Comparison of ENCODE assay signal across 24 mouse cellular contexts in the genomic region with DNA sequence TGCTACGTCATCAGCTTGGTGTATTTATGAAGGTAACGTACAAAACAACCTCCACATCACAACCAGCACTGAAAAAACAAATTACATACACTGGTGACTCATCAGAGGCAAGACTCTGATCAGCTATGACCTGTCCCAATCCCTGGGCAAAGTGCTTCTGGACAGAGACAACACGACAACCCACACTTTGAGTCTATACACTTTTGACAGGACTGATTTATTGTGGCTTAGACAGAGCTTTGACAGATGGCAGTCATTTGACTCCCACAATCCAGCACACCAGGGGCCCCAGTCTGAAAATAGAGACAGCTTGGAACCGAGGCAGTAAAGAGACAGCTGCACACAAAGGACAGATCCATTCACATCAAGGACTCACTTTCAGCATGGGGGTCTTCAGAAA. TPM values are rescaled to one million over a fixed set of nuclear protein-coding genes. Genes with fewer than 3 reads are reported as not detected.
DNase-seq lines count a peak whose midpoint lies in the region; ATAC-seq and TF ChIP-seq lines count a peak whose summit lies in the region.
"Had no signal": no experiment of that assay in that cellular context is flagged by ENCODE, and none has a peak within 500 bp of the region (broad histone marks: within the 10 kb centered on the region; RNA-seq: fewer than 3 reads in every experiment).

No protein-coding gene starts in this region.

- H3K9me3 ChIP-seq in heart, embryonic 11.5 days (replicated peaks; ENCODE audit: control insufficient read depth, low read length) = 0 out of 2 replicates have a peak, but pooled peaks cover 2% of the 10 kb centered on the region
- H3K9me3 ChIP-seq in midbrain, embryonic 13.5 days = no peaks in the 10 kb centered on the region
- no peaks in the 10 kb centered on the region for H3K9me3 ChIP-seq in midbrain, embryonic 15.5 days
- H3K9me3 ChIP-seq in intestine, embryonic 15.5 days = no peaks in the 10 kb centered on the region
- H3K9me3 ChIP-seq in stomach, postnatal 0 days (ENCODE audit: control insufficient read depth, low read length) = no peaks in the 10 kb centered on the region
- H3K9me3 ChIP-seq: embryonic facial prominence, embryonic 15.5 days; forebrain, embryonic 10.5 days; heart, embryonic 10.5 days; liver, embryonic 13.5 days; midbrain, embryonic 12.5 days had no signal

- no peak for DNase-seq in heart, adult 18-20 months
- peak; percentile 70 for DNase-seq in skeletal muscle tissue, adult 2 months (ENCODE audit: low read depth, low spot score)
- DNase-seq in stomach, postnatal 0 days (ENCODE audit: low spot score) = no peak
- DNase-seq: adrenal gland, adult 2 months; cerebellum, adult 2 months; gastrocnemius, postnatal 14 days; heart, postnatal 10 days; kidney, adult 11 months; left cerebral cortex, postnatal 4 days; liver, embryonic 13.5 days; thymus, postnatal 14 days had no signal

- H3K4me3 ChIP-seq in heart, embryonic 11.5 days (ENCODE audit: low read depth, low read length) = no peak overlapping the region
- no peak overlapping the region for H3K4me3 ChIP-seq in midbrain, embryonic 13.5 days (replicated peaks)
- H3K4me3 ChIP-seq in midbrain, embryonic 15.5 days = no peak overlapping the region
- H3K4me3 ChIP-seq in intestine, embryonic 15.5 days (replicated peaks) = no peak overlapping the region
- no peak overlapping the region for H3K4me3 ChIP-seq in stomach, postnatal 0 days (ENCODE audit: low read depth, low read length)
- H3K4me3 ChIP-seq: embryonic facial prominence, embryonic 15.5 days; forebrain, embryonic 10.5 days; heart, embryonic 10.5 days; left cerebral cortex, adult 2 months; liver, embryonic 13.5 days; midbrain, embryonic 12.5 days had no signal

- no peaks in the 10 kb centered on the region for H3K27me3 ChIP-seq in heart, embryonic 11.5 days (ENCODE audit: control insufficient read depth, insufficient read depth, low read length)
- no peaks in the 10 kb centered on the region for H3K27me3 ChIP-seq in midbrain, embryonic 13.5 days
- H3K27me3 ChIP-seq in midbrain, embryonic 15.5 days (replicated peaks) = no peaks in the 10 kb centered on the region
- no peaks in the 10 kb centered on the region for H3K27me3 ChIP-seq in intestine, embryonic 15.5 days (replicated peaks)
- no peaks in the 10 kb centered on the region for H3K27me3 ChIP-seq in stomach, postnatal 0 days (ENCODE audit: control insufficient read depth, insufficient read depth, low read length)
- H3K27me3 ChIP-seq: embryonic facial prominence, embryonic 15.5 days; liver, embryonic 13.5 days; midbrain, embryonic 12.5 days had no signal

- 0 out of 2 replicates have a peak overlapping the region, but pooled peaks have one; percentile 22 for H3K9ac ChIP-seq in heart, embryonic 11.5 days (ENCODE audit: low read depth, low read length)
- 0 out of 2 replicates have a peak overlapping the region, but pooled peaks have one; percentile 10 for H3K9ac ChIP-seq in midbrain, embryonic 13.5 days (replicated peaks)
- no peak overlapping the region for H3K9ac ChIP-seq in midbrain, embryonic 15.5 days
- H3K9ac ChIP-seq in intestine, embryonic 15.5 days = no peak overlapping the region
- H3K9ac ChIP-seq in stomach, postnatal 0 days (ENCODE audit: low read length) = no peak overlapping the region
- H3K9ac ChIP-seq: embryonic facial prominence, embryonic 15.5 days; hindbrain, embryonic 14.5 days; liver, embryonic 13.5 days; midbrain, embryonic 12.5 days had no signal

- H3K4me1 ChIP-seq in heart, embryonic 11.5 days (ENCODE audit: control insufficient read depth, insufficient read depth, low read length) = peaks cover 3% of the 10 kb centered on the region; the same call in 1 of the 2 replicates
- H3K4me1 ChIP-seq in midbrain, embryonic 13.5 days (replicated peaks) = 0 out of 2 replicates have a peak, but pooled peaks cover 4% of the 10 kb centered on the region
- H3K4me1 ChIP-seq in midbrain, embryonic 15.5 days = no peaks in the 10 kb centered on the region
- H3K4me1 ChIP-seq in intestine, embryonic 15.5 days (replicated peaks) = 0 out of 2 replicates have a peak, but pooled peaks cover 4% of the 10 kb centered on the region
- H3K4me1 ChIP-seq in stomach, postnatal 0 days (replicated peaks; ENCODE audit: control insufficient read depth, insufficient read depth) = no peaks in the 10 kb centered on the region
- H3K4me1 ChIP-seq: midbrain, embryonic 12.5 days had no signal

- H3K27ac ChIP-seq in heart, embryonic 11.5 days (ENCODE audit: low read depth, low read length) = 0 out of 2 replicates have a peak overlapping the region, but pooled peaks have one; percentile 29
- H3K27ac ChIP-seq in midbrain, embryonic 13.5 days = no peak overlapping the region
- H3K27ac ChIP-seq in midbrain, embryonic 15.5 days = no peak overlapping the region
- no peak overlapping the region for H3K27ac ChIP-seq in intestine, embryonic 15.5 days
- H3K27ac ChIP-seq in stomach, postnatal 0 days (replicated peaks) = no peak overlapping the region
- H3K27ac ChIP-seq: embryonic facial prominence, embryonic 15.5 days; forebrain, embryonic 10.5 days; heart, embryonic 10.5 days; hindbrain, embryonic 14.5 days; kidney, postnatal 0 days; left cerebral cortex, adult 2 months; liver, embryonic 13.5 days; midbrain, embryonic 12.5 days had no signal

- no peak for TF ChIP-seq EP300 in stomach, postnatal 0 days (optimal IDR thresholded peaks at IDR 0.05)

- no peak overlapping the region for H3K4me2 ChIP-seq in heart, embryonic 11.5 days
- no peak overlapping the region for H3K4me2 ChIP-seq in midbrain, embryonic 13.5 days (replicated peaks)
- no peak overlapping the region for H3K4me2 ChIP-seq in midbrain, embryonic 15.5 days
- H3K4me2 ChIP-seq in intestine, embryonic 15.5 days (replicated peaks) = no peak overlapping the region
- H3K4me2 ChIP-seq in stomach, postnatal 0 days (replicated peaks; ENCODE audit: low read depth) = no peak overlapping the region
- H3K4me2 ChIP-seq: embryonic facial prominence, embryonic 15.5 days; hindbrain, embryonic 14.5 days; liver, embryonic 13.5 days; midbrain, embryonic 12.5 days had no signal

- no peak for TF ChIP-seq CTCF in stomach, postnatal 0 days (IDR thresholded peaks at IDR 0.05; ENCODE audit: low read depth)

- ATAC-seq in heart, embryonic 11.5 days (replicated peaks; ENCODE audit: insufficient number of reproducible peaks, low FRiP score, low TSS enrichment) = no peak
- ATAC-seq in midbrain, embryonic 13.5 days = no peak
- no peak for ATAC-seq in midbrain, embryonic 15.5 days (replicated peaks)
- ATAC-seq in intestine, embryonic 15.5 days = peak; percentile 43; the same call in 1 of the 2 replicates
- no peak for ATAC-seq in stomach, postnatal 0 days (ENCODE audit: low FRiP score, low TSS enrichment)

- no peaks in the 10 kb centered on the region; the same call in 1 of the 2 replicates for H3K36me3 ChIP-seq in heart, embryonic 11.5 days (ENCODE audit: control insufficient read depth, insufficient read depth, low read length)
- peaks cover 51% of the 10 kb centered on the region for H3K36me3 ChIP-seq in midbrain, embryonic 13.5 days
- peaks cover 2% of the 10 kb centered on the region; the same call in 1 of the 2 replicates for H3K36me3 ChIP-seq in midbrain, embryonic 15.5 days (replicated peaks)
- peaks cover 2% of the 10 kb centered on the region; the same call in 1 of the 2 replicates for H3K36me3 ChIP-seq in intestine, embryonic 15.5 days
- H3K36me3 ChIP-seq in stomach, postnatal 0 days (ENCODE audit: control insufficient read depth, insufficient read depth, low read length) = no peaks in the 10 kb centered on the region
- H3K36me3 ChIP-seq: embryonic facial prominence, embryonic 15.5 days; liver, embryonic 13.5 days had no signal

- WGBS in heart, embryonic 11.5 days (ENCODE audit: insufficient replicate concordance) = 52% methylated on average over 4 of the region's 4 CpGs
- WGBS in midbrain, embryonic 13.5 days = 53% methylated on average over 4 of the region's 4 CpGs
- 59% methylated on average over 4 of the region's 4 CpGs for WGBS in midbrain, embryonic 15.5 days
- WGBS in intestine, embryonic 15.5 days = 57% methylated on average over 4 of the region's 4 CpGs
- 58% methylated on average over 4 of the region's 4 CpGs for WGBS in stomach, postnatal 0 days

RNA-seq across cellular contexts. Expression of gene Dusp3, which starts 12.7 kb away (rescaled TPM):
- polyA plus RNA-seq in heart, embryonic 11.5 days (2014; fragmentation: Nextera tagmentation; extraction: Ambion mirVana) = 49.2 and 49.4 TPM in 2 replicates
- total RNA-seq in heart, adult 18-20 months (2021) = 100 to 1,000 TPM; 107 to 117 TPM
- polyA plus RNA-seq in midbrain, embryonic 13.5 days (2015; fragmentation: Nextera tagmentation; extraction: Ambion mirVana) = 11.3 and 11.8 TPM in 2 replicates
- 21.7 and 22.2 TPM in 2 replicates for polyA plus RNA-seq in midbrain, embryonic 15.5 days (2015; fragmentation: Nextera tagmentation; extraction: Ambion mirVana)
- polyA plus RNA-seq in intestine, embryonic 15.5 days (2015; fragmentation: Nextera tagmentation; extraction: Ambion mirVana) = 25.6 and 26.5 TPM in 2 replicates
- 21.7 and 22.8 TPM in 2 replicates for polyA plus RNA-seq in stomach, postnatal 0 days (2015; fragmentation: Nextera tagmentation; extraction: Ambion mirVana)

RNA-seq across cellular contexts. Expression of gene Cfap97d1, which starts 15.4 kb away (rescaled TPM):
- polyA plus RNA-seq in heart, embryonic 11.5 days (2014; fragmentation: Nextera tagmentation; extraction: Ambion mirVana) = not detected in 2 replicates
- not detected for total RNA-seq in heart, adult 18-20 months (2021)
- polyA plus RNA-seq in midbrain, embryonic 13.5 days (2015; fragmentation: Nextera tagmentation; extraction: Ambion mirVana) = not detected in 2 replicates
- not detected in 2 replicates for polyA plus RNA-seq in midbrain, embryonic 15.5 days (2015; fragmentation: Nextera tagmentation; extraction: Ambion mirVana)
- polyA plus RNA-seq in intestine, embryonic 15.5 days (2015; fragmentation: Nextera tagmentation; extraction: Ambion mirVana) = not detected in 2 replicates
- not detected in 2 replicates for polyA plus RNA-seq in stomach, postnatal 0 days (2015; fragmentation: Nextera tagmentation; extraction: Ambion mirVana)
- total RNA-seq: adrenal gland, adult 2 months; gastrocnemius, postnatal 14 days; heart, postnatal 10 days; left cerebral cortex, adult 2 months; left cerebral cortex, postnatal 4 days had no signal
- polyA plus RNA-seq: adrenal gland, adult 2 months; cerebellum, adult 2 months; embryonic facial prominence, embryonic 15.5 days; forebrain, embryonic 10.5 days; heart, embryonic 10.5 days; hindbrain, embryonic 14.5 days; kidney, postnatal 0 days; liver, embryonic 13.5 days; lung, embryonic 16.5 days; midbrain, embryonic 12.5 days; stomach, embryonic 16.5 days had no signal

RNA-seq across cellular contexts. Expression of gene Mpp3, which starts 28.8 kb away (rescaled TPM):
- 2.7 and 3.4 TPM in 2 replicates for polyA plus RNA-seq in heart, embryonic 11.5 days (2014; fragmentation: Nextera tagmentation; extraction: Ambion mirVana)
- 1 to 10 TPM; 1.4 to 1.5 TPM for total RNA-seq in heart, adult 18-20 months (2021)
- polyA plus RNA-seq in midbrain, embryonic 13.5 days (2015; fragmentation: Nextera tagmentation; extraction: Ambion mirVana) = 45.3 and 46.4 TPM in 2 replicates
- 60.1 and 62.9 TPM in 2 replicates for polyA plus RNA-seq in midbrain, embryonic 15.5 days (2015; fragmentation: Nextera tagmentation; extraction: Ambion mirVana)
- 7.6 and 7.9 TPM in 2 replicates for polyA plus RNA-seq in intestine, embryonic 15.5 days (2015; fragmentation: Nextera tagmentation; extraction: Ambion mirVana)
- 3.3 and 3.4 TPM in 2 replicates for polyA plus RNA-seq in stomach, postnatal 0 days (2015; fragmentation: Nextera tagmentation; extraction: Ambion mirVana)

RNA-seq across cellular contexts. Expression of gene Sost, which starts 32.7 kb away (rescaled TPM):
- 0.10 and 0.43 TPM in 2 replicates for polyA plus RNA-seq in heart, embryonic 11.5 days (2014; fragmentation: Nextera tagmentation; extraction: Ambion mirVana)
- 1 to 10 TPM; 1.9 to 2.0 TPM for total RNA-seq in heart, adult 18-20 months (2021)
- 0.07 and 0.24 TPM in 2 replicates for polyA plus RNA-seq in midbrain, embryonic 13.5 days (2015; fragmentation: Nextera tagmentation; extraction: Ambion mirVana)
- not detected in 2 replicates for polyA plus RNA-seq in midbrain, embryonic 15.5 days (2015; fragmentation: Nextera tagmentation; extraction: Ambion mirVana)
- 0.13 TPM in 2 replicates for polyA plus RNA-seq in intestine, embryonic 15.5 days (2015; fragmentation: Nextera tagmentation; extraction: Ambion mirVana)
- polyA plus RNA-seq in stomach, postnatal 0 days (2015; fragmentation: Nextera tagmentation; extraction: Ambion mirVana) = 0.08 TPM in 1 of 2 replicates, not detected in the other
- total RNA-seq: adrenal gland, adult 2 months; gastrocnemius, postnatal 14 days; left cerebral cortex, adult 2 months; left cerebral cortex, postnatal 4 days had no signal
- polyA plus RNA-seq: forebrain, embryonic 10.5 days; hindbrain, embryonic 14.5 days; stomach, embryonic 16.5 days had no signal

RNA-seq across cellular contexts. Expression of gene Cd300lg, which starts 41.8 kb away (rescaled TPM):
- 0.70 and 0.79 TPM in 2 replicates for polyA plus RNA-seq in heart, embryonic 11.5 days (2014; fragmentation: Nextera tagmentation; extraction: Ambion mirVana)
- 10 to 100 TPM; 49.0 to 52.9 TPM for total RNA-seq in heart, adult 18-20 months (2021)
- polyA plus RNA-seq in midbrain, embryonic 13.5 days (2015; fragmentation: Nextera tagmentation; extraction: Ambion mirVana) = 0.32 and 0.40 TPM in 2 replicates
- 0.31 and 0.43 TPM in 2 replicates for polyA plus RNA-seq in midbrain, embryonic 15.5 days (2015; fragmentation: Nextera tagmentation; extraction: Ambion mirVana)
- polyA plus RNA-seq in intestine, embryonic 15.5 days (2015; fragmentation: Nextera tagmentation; extraction: Ambion mirVana) = 0.98 and 1.6 TPM in 2 replicates
- 3.0 and 3.4 TPM in 2 replicates for polyA plus RNA-seq in stomach, postnatal 0 days (2015; fragmentation: Nextera tagmentation; extraction: Ambion mirVana)
- total RNA-seq: left cerebral cortex, adult 2 months; left cerebral cortex, postnatal 4 days had no signal

Comparison
In these comparisons a context has a peak if more than half of its experiments do, and no peak if none do; other contexts are left out.
1. H3K9ac ChIP-seq: peak in heart, embryonic 11.5 days (single experiment) and midbrain, embryonic 13.5 days (single experiment); none in midbrain, embryonic 15.5 days (single experiment), intestine, embryonic 15.5 days (single experiment) and stomach, postnatal 0 days (single experiment).